Comparison of ENCODE assay signal across 25 mouse cellular contexts in the genomic region with DNA sequence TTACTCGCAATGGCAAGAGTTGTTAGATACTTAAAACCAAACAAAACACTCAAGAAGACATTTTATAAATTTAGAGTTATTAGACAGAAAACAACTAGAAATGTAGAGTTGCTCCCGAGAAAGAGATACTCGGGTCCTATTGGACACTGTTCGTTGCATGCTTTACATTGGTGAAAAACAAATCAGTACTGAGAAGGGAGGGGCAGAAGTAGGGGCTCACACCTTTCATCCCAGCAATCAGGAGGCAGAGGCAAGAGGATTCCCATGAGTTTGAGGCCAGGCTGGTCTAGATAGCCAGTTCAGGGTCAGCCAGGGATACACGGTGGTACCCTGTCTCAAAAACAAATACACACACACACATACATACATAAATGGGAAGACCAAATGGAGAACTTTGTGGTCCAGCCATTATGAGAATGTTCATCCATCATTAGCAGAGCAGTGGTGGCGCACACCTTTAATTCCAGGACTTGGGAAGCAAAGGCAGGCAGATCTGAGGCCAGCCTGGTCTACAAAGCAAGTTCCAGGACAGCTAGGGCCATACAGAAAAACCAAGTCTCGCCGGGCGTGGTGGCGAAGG. TPM values are rescaled to one million over a fixed set of nuclear protein-coding genes. Genes with fewer than 3 reads are reported as not detected.
"Had no signal": no experiment of that assay in that cellular context is flagged by ENCODE, and none has a peak within 500 bp of the region (broad histone marks: within the 10 kb centered on the region; RNA-seq: fewer than 3 reads in every experiment).

No protein-coding gene starts in this region.

- H3K4me2 ChIP-seq: embryonic facial prominence, embryonic 12.5 days; embryonic facial prominence, embryonic 13.5 days; embryonic facial prominence, embryonic 15.5 days; forebrain, embryonic 12.5 days; forebrain, embryonic 13.5 days; forebrain, embryonic 15.5 days had no signal

- H3K9me3 ChIP-seq: embryonic facial prominence, embryonic 10.5 days; embryonic facial prominence, embryonic 12.5 days; embryonic facial prominence, embryonic 13.5 days; embryonic facial prominence, embryonic 15.5 days; forebrain, embryonic 10.5 days; forebrain, embryonic 12.5 days; forebrain, embryonic 13.5 days; forebrain, embryonic 15.5 days had no signal

- H3K4me3 ChIP-seq: embryonic facial prominence, embryonic 10.5 days; embryonic facial prominence, embryonic 12.5 days; embryonic facial prominence, embryonic 13.5 days; embryonic facial prominence, embryonic 15.5 days; erythroblast, embryonic 14.5 days; forebrain, embryonic 10.5 days; forebrain, embryonic 12.5 days; forebrain, embryonic 13.5 days; forebrain, embryonic 15.5 days; gastrocnemius, adult 2 months; heart, adult 2 months had no signal

- H3K9ac ChIP-seq: embryonic facial prominence, embryonic 12.5 days; embryonic facial prominence, embryonic 13.5 days; embryonic facial prominence, embryonic 15.5 days; forebrain, embryonic 12.5 days; forebrain, embryonic 13.5 days; forebrain, embryonic 15.5 days; forebrain, postnatal 0 days had no signal

- H3K27me3 ChIP-seq: embryonic facial prominence, embryonic 12.5 days; embryonic facial prominence, embryonic 13.5 days; embryonic facial prominence, embryonic 15.5 days; forebrain, embryonic 12.5 days; forebrain, embryonic 13.5 days; forebrain, embryonic 15.5 days had no signal

- H3K27ac ChIP-seq: embryonic facial prominence, embryonic 10.5 days; embryonic facial prominence, embryonic 12.5 days; embryonic facial prominence, embryonic 13.5 days; embryonic facial prominence, embryonic 15.5 days; forebrain, embryonic 10.5 days; forebrain, embryonic 12.5 days; forebrain, embryonic 13.5 days; forebrain, embryonic 15.5 days; gastrocnemius, adult 2 months; heart, adult 2 months had no signal

- DNase-seq: cerebellum, adult 9-10 months; cerebellum, adult 9-11 months; cerebellum, postnatal 10 days; cerebellum, postnatal 14 days; cerebellum, postnatal 25 days; cerebellum, postnatal 36 days; embryo, embryonic 11 days; forebrain, postnatal 0 days; gastrocnemius, adult 2 months; gastrocnemius, postnatal 10 days; gastrocnemius, postnatal 14 days; gastrocnemius, postnatal 25 days; gastrocnemius, postnatal 36 days; heart, adult 11 months; heart, adult 18-20 months; heart, adult 2 months had no signal

- H3K4me1 ChIP-seq: embryonic facial prominence, embryonic 10.5 days; embryonic facial prominence, embryonic 12.5 days; embryonic facial prominence, embryonic 13.5 days; embryonic facial prominence, embryonic 15.5 days; forebrain, embryonic 10.5 days; forebrain, embryonic 12.5 days; forebrain, embryonic 13.5 days; forebrain, embryonic 15.5 days had no signal

RNA-seq across cellular contexts. Expression of gene Slc35e3, which starts 54.7 kb away (rescaled TPM):
- polyA plus RNA-seq: erythroblast, embryonic 14.5 days had no signal
